Mouse (Mus musculus) liver, embryonic 15.5 days (tissue): ENCODE measurements at regions not wholly inside any gene's neighbourhood (a gene's known extent, or its start where the extent isn't known, plus 50 kb on each side); places are given as distances from the start of the nearest gene placed in this dataset.

ENCODE experiments used
- ATAC-seq: fragments of 200-750 bp; cut with Nextera tagmentation; 2 replicates; pipeline ENCODE4 v1.8.0; 2017; ENCODE audit warnings: moderate number of reproducible peaks, mild to moderate bottlenecking, moderate library complexity; ENCODE audit not compliant: insufficient read depth
- H3K27ac ChIP-seq: fragments of 300-500 bp; sonication (generic); replicated peaks from 2 replicates; pipeline ENCODE4 v1.5.1; 2015; ENCODE audit warnings: mild to moderate bottlenecking, inconsistent platforms
- H3K27me3 ChIP-seq: fragments of 300-500 bp; sonication (generic); 2 replicates; pipeline ENCODE4 v1.6.1; 2015; ENCODE audit warnings: mild to moderate bottlenecking, inconsistent platforms
- H3K36me3 ChIP-seq: fragments of 300-500 bp; sonication (generic); replicated peaks from 2 replicates; pipeline ENCODE4 v1.6.1; 2015; ENCODE audit warnings: moderate library complexity, mild to moderate bottlenecking, inconsistent platforms
- H3K4me1 ChIP-seq: fragments of 300-500 bp; sonication (generic); replicated peaks from 2 replicates; pipeline ENCODE4 v1.6.1; 2015; ENCODE audit warnings: inconsistent platforms
- H3K4me2 ChIP-seq: fragments of 300-500 bp; sonication (generic); 2 replicates; pipeline ENCODE4 v1.6.1; 2015; ENCODE audit warnings: moderate library complexity, mild to moderate bottlenecking, inconsistent platforms
- H3K4me3 ChIP-seq: fragments of 300-500 bp; sonication (generic); replicated peaks from 2 replicates; pipeline ENCODE4 v1.5.1; 2015; ENCODE audit warnings: mild to moderate bottlenecking, inconsistent platforms
- H3K9ac ChIP-seq: fragments of 300-500 bp; sonication (generic); 2 replicates; pipeline ENCODE4 v1.6.1; 2015; ENCODE audit warnings: moderate library complexity, mild to moderate bottlenecking, inconsistent platforms
- H3K9me3 ChIP-seq: fragments of 300-500 bp; sonication (generic); replicated peaks from 2 replicates; pipeline ENCODE4 v1.6.1; 2016; ENCODE audit warnings: inconsistent platforms
- WGBS: fragments of 180-500 bp; shearing (Covaris S2); methylation state at CpG from one replicate; pipeline ENCODE4 v1.1.7; 2015; ENCODE audit warnings: mixed read lengths; ENCODE audit not compliant: insufficient replicate concordance; 5-methylcytosine and 5-hydroxymethylcytosine counted together

- ATAC-seq, result no peak
- 58% methylated on average over 3 of the region's 3 CpGs for WGBS
These were observed 230.3 kb upstream of the Runx1 start for GRCm38 (mm10) chr16:93056295-93056694.

DNA sequence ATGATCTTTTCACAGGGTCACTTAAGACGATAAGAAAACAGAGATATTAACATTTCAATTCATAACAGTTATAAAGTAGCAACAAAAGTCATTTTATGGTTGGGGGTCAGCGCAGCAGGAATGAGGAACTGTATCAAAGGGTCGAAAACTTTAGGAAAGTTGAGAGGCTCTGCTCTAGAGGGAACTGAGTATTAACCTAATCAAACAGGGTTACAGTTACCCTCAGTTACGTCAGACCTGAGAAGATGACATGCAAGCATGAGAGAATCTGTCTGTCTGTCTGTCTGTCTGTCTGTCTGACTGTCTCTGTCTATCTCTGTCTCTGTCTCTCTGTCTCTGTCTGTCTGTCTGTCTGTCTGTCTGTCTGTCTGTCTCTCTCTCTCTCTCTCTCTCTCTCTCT, 229.6 kb upstream of the Runx1 start:
- no peak for ATAC-seq
- no peak overlapping the region for H3K4me2 ChIP-seq
- no peak overlapping the region for H3K27ac ChIP-seq
- 0 out of 2 replicates have a peak, but pooled peaks cover 6% of the 10 kb centered on the region for H3K27me3 ChIP-seq
- WGBS, result 50% methylated on average over 4 of the region's 4 CpGs
- no peaks in the 10 kb centered on the region for H3K4me1 ChIP-seq
- H3K36me3 ChIP-seq, result no peaks in the 10 kb centered on the region
- H3K4me3 ChIP-seq, result no peak overlapping the region
- H3K9ac ChIP-seq, result no peak overlapping the region
- H3K9me3 ChIP-seq, result no peaks in the 10 kb centered on the region

More at GRCm38 (mm10) chr16:93056295-93056694, 230.3 kb upstream of the Runx1 start:
- no peaks in the 10 kb centered on the region for H3K9me3 ChIP-seq
- H3K4me2 ChIP-seq, result no peak overlapping the region
- no peak overlapping the region for H3K4me3 ChIP-seq
- H3K36me3 ChIP-seq, result no peaks in the 10 kb centered on the region
- H3K4me1 ChIP-seq, result no peaks in the 10 kb centered on the region
- no peak overlapping the region for H3K9ac ChIP-seq
- 0 out of 2 replicates have a peak, but pooled peaks cover 6% of the 10 kb centered on the region for H3K27me3 ChIP-seq
- H3K27ac ChIP-seq, result no peak overlapping the region

DNA sequence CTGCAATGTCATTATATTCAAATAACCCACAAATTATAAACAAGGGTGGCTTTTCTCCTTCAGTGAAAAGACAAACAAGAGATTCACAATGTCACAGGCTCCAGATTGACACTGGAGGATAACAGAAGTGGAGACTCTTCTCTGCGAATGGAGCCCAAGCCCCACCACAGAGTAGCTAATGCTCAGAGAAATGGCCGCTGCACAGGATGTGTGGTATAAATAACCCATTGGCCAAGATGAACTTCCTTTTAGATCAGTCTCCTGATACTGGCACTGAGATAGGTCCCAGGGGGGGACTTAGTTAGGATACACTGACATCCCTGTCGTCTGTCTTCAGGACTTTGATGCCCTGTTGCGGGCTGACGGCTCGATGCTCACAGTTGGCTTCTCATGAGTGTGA, 225.3 kb upstream of the Runx1 start:
- Histone ChIP-seq H3K9me3 (no peaks in the 10 kb centered on the region), H3K27ac (no peak overlapping the region), H3K4me1 (no peaks in the 10 kb centered on the region), H3K36me3 (no peaks in the 10 kb centered on the region), H3K9ac (no peak overlapping the region), H3K4me2 (no peak overlapping the region), H3K27me3 (0 out of 2 replicates have a peak, but pooled peaks cover 3% of the 10 kb centered on the region), H3K4me3 (no peak overlapping the region)
- no peak for ATAC-seq
- WGBS, result 40% methylated on average over 6 of the region's 6 CpGs

- Histone ChIP-seq H3K9ac (no peak overlapping the region), H3K36me3 (no peaks in the 10 kb centered on the region), H3K27ac (no peak overlapping the region), H3K27me3 (0 out of 2 replicates have a peak, but pooled peaks cover 2% of the 10 kb centered on the region), H3K4me2 (no peak overlapping the region), H3K9me3 (no peaks in the 10 kb centered on the region), H3K4me1 (no peaks in the 10 kb centered on the region), H3K4me3 (no peak overlapping the region)
- ATAC-seq, result no peak
- WGBS, result 67% methylated on average over 9 of the region's 9 CpGs
These were observed 222.5 kb upstream of the Runx1 start for GRCm38 (mm10) chr16:93048418-93048932.

DNA sequence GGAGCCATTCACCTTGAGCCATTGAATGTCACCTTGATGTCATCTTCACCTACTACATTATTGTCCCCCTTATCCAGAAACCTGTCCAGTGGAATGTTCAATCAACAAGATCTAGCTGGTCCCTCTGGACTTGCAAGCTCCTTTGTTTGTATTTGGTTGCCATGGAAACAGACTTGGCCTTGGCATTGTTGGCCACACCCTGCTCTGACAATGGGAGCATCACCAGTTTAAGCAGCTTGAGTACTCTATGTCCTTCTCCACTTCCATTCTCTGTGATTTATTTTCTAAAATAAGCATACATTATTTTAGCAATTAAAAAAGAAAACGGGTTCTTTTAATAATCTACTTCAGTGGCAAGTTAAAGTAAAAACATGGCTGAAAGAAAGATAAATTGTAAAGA, 221.6 kb upstream of the Runx1 start:
- 35% methylated on average over 1 of the region's 1 CpGs for WGBS
- no peaks in the 10 kb centered on the region for H3K36me3 ChIP-seq

GRCm38 (mm10) chr16:93046221-93046620, 220.3 kb upstream of the Runx1 start:
- H3K4me3 ChIP-seq, result no peak overlapping the region
- H3K9ac ChIP-seq, result no peak overlapping the region
- H3K9me3 ChIP-seq, result no peaks in the 10 kb centered on the region
- WGBS, result 61% methylated on average over 3 of the region's 3 CpGs
- no peak for ATAC-seq
- H3K27me3 ChIP-seq, result 0 out of 2 replicates have a peak, but pooled peaks cover 8% of the 10 kb centered on the region
- no peaks in the 10 kb centered on the region for H3K4me1 ChIP-seq
- no peaks in the 10 kb centered on the region for H3K36me3 ChIP-seq
- H3K4me2 ChIP-seq, result no peak overlapping the region
- H3K27ac ChIP-seq, result no peak overlapping the region

More for the DNA sequence above, 221.6 kb upstream of the Runx1 start:
- Histone ChIP-seq H3K4me1 (no peaks in the 10 kb centered on the region), H3K4me3 (no peak overlapping the region), H3K9ac (no peak overlapping the region), H3K9me3 (no peaks in the 10 kb centered on the region), H3K4me2 (no peak overlapping the region), H3K27ac (no peak overlapping the region), H3K27me3 (0 out of 2 replicates have a peak, but pooled peaks cover 8% of the 10 kb centered on the region)
- ATAC-seq, result no peak

GRCm38 (mm10) chr16:93043355-93043754, 217.4 kb upstream of the Runx1 start:
- no peak for ATAC-seq

GRCm38 (mm10) chr16:93042941-93043340, 217.0 kb upstream of the Runx1 start:
- Histone ChIP-seq H3K4me1 (no peaks in the 10 kb centered on the region), H3K9me3 (no peaks in the 10 kb centered on the region), H3K4me3 (no peak overlapping the region), H3K36me3 (no peaks in the 10 kb centered on the region), H3K27me3 (peaks cover 8% of the 10 kb centered on the region; the same call in 1 of the 2 replicates), H3K4me2 (no peak overlapping the region), H3K9ac (no peak overlapping the region), H3K27ac (no peak overlapping the region)
- 63% methylated on average over 6 of the region's 6 CpGs for WGBS
- ATAC-seq, result no peak

More at GRCm38 (mm10) chr16:93043355-93043754, 217.4 kb upstream of the Runx1 start:
- Histone ChIP-seq H3K9ac (no peak overlapping the region), H3K36me3 (no peaks in the 10 kb centered on the region), H3K4me1 (no peaks in the 10 kb centered on the region), H3K9me3 (no peaks in the 10 kb centered on the region), H3K27ac (no peak overlapping the region), H3K4me2 (no peak overlapping the region), H3K4me3 (no peak overlapping the region), H3K27me3 (peaks cover 8% of the 10 kb centered on the region; the same call in 1 of the 2 replicates)
- WGBS, result 64% methylated on average over 9 of the region's 9 CpGs

DNA sequence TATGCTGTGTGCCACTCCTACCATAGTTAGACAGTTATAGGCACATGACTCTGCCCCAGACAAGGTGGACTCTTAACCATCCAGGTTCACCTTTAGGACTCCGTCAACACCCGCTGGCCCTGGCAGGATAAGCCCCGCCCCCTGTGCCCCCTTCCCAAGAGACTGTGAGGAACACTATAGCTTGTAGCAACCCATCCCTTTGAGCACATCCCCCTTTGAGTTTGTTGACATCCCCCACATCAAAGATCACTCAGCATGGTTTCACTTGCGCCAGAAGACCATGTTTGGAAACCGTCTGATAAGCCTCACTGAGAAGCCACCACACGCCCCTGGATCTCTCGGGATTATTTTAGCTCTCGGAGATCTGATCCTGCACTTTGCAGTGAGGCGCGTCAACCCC, 216.5 kb upstream of the Runx1 start:
- 59% methylated on average over 10 of the region's 10 CpGs for WGBS
- Histone ChIP-seq H3K27ac (no peak overlapping the region), H3K4me2 (no peak overlapping the region), H3K4me3 (no peak overlapping the region), H3K36me3 (no peaks in the 10 kb centered on the region), H3K27me3 (peaks cover 8% of the 10 kb centered on the region; the same call in 1 of the 2 replicates), H3K4me1 (no peaks in the 10 kb centered on the region), H3K9me3 (no peaks in the 10 kb centered on the region), H3K9ac (no peak overlapping the region)
- no peak for ATAC-seq

- WGBS, result 41% methylated on average over 3 of the region's 3 CpGs
These were observed 215.9 kb upstream of the Runx1 start for GRCm38 (mm10) chr16:93041887-93042286.

DNA sequence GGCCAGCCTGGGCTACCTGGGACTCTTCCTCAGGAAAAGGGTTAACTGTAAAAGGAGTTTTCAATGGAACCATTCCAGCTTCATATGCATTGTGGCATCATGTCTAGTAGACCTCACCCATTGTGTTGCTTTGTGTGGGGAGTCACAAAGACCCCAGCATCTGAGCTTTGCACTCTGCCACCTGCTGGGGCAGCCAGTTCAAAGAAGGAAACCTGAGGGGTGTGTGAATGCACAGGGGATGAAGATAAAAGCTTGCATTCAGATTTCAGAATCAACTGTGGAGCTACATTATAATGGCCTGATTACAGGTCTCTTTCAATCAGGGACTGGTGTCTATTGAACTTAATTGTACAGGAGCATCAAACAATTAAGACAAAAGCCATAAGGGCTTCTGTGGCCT, 215.4 kb upstream of the Runx1 start:
- H3K4me2 ChIP-seq, result no peak overlapping the region
- no peak overlapping the region for H3K27ac ChIP-seq
- ATAC-seq, result no peak
- no peaks in the 10 kb centered on the region for H3K9me3 ChIP-seq
- H3K36me3 ChIP-seq, result no peaks in the 10 kb centered on the region
- no peak overlapping the region for H3K9ac ChIP-seq
- H3K4me1 ChIP-seq, result no peaks in the 10 kb centered on the region
- H3K4me3 ChIP-seq, result no peak overlapping the region
- H3K27me3 ChIP-seq, result peaks cover 8% of the 10 kb centered on the region; the same call in 1 of the 2 replicates

More at GRCm38 (mm10) chr16:93041887-93042286, 215.9 kb upstream of the Runx1 start:
- H3K9me3 ChIP-seq, result no peaks in the 10 kb centered on the region
- H3K4me2 ChIP-seq, result no peak overlapping the region
- H3K36me3 ChIP-seq, result no peaks in the 10 kb centered on the region
- no peaks in the 10 kb centered on the region for H3K4me1 ChIP-seq
- H3K9ac ChIP-seq, result no peak overlapping the region
- H3K27ac ChIP-seq, result no peak overlapping the region
- H3K4me3 ChIP-seq, result no peak overlapping the region
- ATAC-seq, result no peak
- peaks cover 8% of the 10 kb centered on the region; the same call in 1 of the 2 replicates for H3K27me3 ChIP-seq

DNA sequence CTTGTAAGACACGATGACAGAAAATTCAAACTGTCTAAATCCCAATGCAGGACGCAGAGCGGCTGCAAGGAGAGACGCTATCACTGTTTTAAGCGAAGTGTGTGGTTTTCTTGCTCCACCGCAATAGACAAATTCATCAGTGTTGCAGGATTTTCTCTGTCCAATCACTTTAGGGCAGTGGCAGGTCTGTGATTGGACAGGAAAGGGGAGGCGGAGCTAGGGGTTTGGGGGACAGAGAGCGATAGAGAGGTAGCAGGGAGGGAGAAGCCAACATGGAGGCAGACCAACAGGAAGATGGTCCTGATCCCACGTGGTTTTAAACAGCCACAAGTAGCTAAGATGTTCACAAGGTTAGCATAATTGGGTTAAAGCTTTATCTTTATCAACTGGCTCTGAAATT, 209.7 kb upstream of the Runx1 start:
- ATAC-seq, result no peak

More for the DNA sequence above, 209.7 kb upstream of the Runx1 start:
- Histone ChIP-seq H3K4me2 (no peak overlapping the region), H3K27me3 (no peaks in the 10 kb centered on the region; the same call in 1 of the 2 replicates), H3K9ac (no peak overlapping the region), H3K4me3 (no peak overlapping the region), H3K27ac (no peak overlapping the region), H3K4me1 (no peaks in the 10 kb centered on the region), H3K36me3 (no peaks in the 10 kb centered on the region), H3K9me3 (no peaks in the 10 kb centered on the region)
- 49% methylated on average over 9 of the region's 9 CpGs for WGBS
